Mouse (Mus musculus): ENCODE measurements at regions not wholly inside any gene's neighbourhood (a gene's known extent, or its start where the extent isn't known, plus 50 kb on each side); places are given as distances from the start of the nearest gene placed in this dataset.

- DNase-seq: no peak
These were observed 481.0 kb downstream of the Lipi start for GRCm38 (mm10) chr16:75104894-75105293.

- DNase-seq: no peak
These were observed 492.7 kb downstream of the Lipi start for GRCm38 (mm10) chr16:75093163-75093562.

- DNase-seq: no peak
These were observed 493.3 kb downstream of the Lipi start for GRCm38 (mm10) chr16:75092471-75093130.

GRCm38 (mm10) chr16:75091931-75092330 is 493.9 kb downstream of the Lipi start:
- no peak for DNase-seq

- DNase-seq: no peak
These were observed 496.4 kb downstream of the Lipi start for GRCm38 (mm10) chr16:75089383-75090035.

DNA sequence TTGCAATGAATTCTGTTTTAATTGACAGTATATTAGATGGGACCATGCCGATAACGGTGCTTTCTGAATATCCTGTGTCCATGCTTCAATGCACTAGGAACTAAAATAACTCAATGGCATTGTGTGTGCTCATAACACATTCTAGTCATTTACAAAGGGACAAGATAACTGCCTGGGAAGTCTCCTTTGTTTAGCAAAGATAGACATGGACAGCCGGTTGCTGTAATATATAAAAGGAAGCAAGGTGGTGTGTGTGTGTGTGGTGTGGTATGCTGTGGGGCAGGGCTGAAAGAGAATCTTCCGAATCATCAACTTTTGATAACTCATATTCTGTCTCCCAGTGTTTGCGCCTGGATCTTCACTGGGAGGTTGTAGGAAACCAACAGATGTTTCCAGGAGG is 497.2 kb downstream of the Lipi start:
- DNase-seq: no peak

GRCm38 (mm10) chr16:75065281-75065680 is 520.6 kb downstream of the Lipi start:
- peak; percentile 5 for DNase-seq

GRCm38 (mm10) chr16:75052953-75053352 is 532.9 kb downstream of the Lipi start:
- DNase-seq: no peak

DNA sequence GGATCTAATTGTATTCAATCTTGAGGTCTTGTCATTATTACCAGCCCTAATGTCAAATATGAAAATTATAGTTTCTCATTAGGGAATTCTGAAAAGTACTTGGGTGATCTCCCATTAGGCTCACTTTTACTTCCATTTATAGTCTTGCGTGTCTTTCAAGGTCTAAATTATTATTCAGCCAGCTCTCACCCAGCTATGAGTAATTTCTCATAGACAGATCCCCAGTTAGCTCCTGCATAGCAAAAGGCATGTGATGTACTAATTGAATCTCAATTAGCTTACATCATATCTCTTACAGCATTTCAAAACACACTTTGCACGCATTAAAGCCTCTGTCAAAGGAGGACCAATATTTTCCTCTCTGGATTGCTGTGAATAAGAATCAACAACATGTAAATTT is 539.9 kb downstream of the Lipi start:
- DNase-seq: no peak
